Mouse (Mus musculus): ENCODE data around the gene Ppp1r9b. TPM values are rescaled to one million over a fixed set of nuclear protein-coding genes. Genes with fewer than 3 reads are reported as not detected.
A peak's percentile ranks its signal among the peaks of the same experiment; 100 is the strongest.

Ppp1r9b gene
- polyA plus RNA-seq, 1 experiment from 2014 or later, result 17.2 TPM

DNA sequence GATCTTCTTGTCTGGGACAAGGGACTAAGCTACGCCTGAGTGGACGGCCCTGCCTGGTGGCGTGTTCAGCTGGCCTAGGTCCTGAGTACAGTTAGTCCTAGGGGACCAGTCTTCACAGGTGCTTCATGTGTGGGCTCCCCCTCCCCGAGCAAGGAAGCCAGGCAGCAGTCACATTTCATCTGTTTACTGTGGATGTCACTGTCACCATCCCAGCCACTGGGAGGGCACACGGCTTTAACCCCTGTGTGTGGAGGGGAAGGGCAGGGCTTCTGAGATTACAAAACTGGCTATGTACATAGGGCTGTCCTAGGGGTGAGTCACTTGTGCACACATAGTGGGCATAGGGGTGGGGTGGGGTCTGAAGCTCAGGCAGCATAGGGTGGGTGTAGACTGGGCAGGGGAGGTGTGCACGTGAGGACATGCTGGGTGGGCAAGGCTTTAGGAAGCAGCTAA lies 35.3 kb downstream of the Ppp1r9b start:
- Histone ChIP-seq H3K9me3 (ENCODE audit: control insufficient read depth, low read length) (no peaks in the 10 kb centered on the region), H3K9ac (ENCODE audit: low read length) (no peak overlapping the region), H3K4me2 (ENCODE audit: low read depth, low read length, severe bottlenecking) (no peak overlapping the region), H3K27me3 (ENCODE audit: control insufficient read depth, insufficient read depth, low read length) (no peaks in the 10 kb centered on the region), H3K27ac (ENCODE audit: low read depth, low read length) (no peak overlapping the region), H3K4me1 (replicated peaks; ENCODE audit: control insufficient read depth, insufficient read depth, low read length) (no peaks in the 10 kb centered on the region), H3K36me3 (ENCODE audit: control insufficient read depth, insufficient read depth, low read length) (peaks cover 18% of the 10 kb centered on the region), H3K4me3 (ENCODE audit: low read depth, low read length) (no peak overlapping the region)
- DNase-seq (ENCODE audit: low spot score) (no peak), ATAC-seq (replicated peaks; ENCODE audit: low FRiP score) (no peak)
- 75% methylated on average over 6 of the region's 6 CpGs for WGBS

DNA sequence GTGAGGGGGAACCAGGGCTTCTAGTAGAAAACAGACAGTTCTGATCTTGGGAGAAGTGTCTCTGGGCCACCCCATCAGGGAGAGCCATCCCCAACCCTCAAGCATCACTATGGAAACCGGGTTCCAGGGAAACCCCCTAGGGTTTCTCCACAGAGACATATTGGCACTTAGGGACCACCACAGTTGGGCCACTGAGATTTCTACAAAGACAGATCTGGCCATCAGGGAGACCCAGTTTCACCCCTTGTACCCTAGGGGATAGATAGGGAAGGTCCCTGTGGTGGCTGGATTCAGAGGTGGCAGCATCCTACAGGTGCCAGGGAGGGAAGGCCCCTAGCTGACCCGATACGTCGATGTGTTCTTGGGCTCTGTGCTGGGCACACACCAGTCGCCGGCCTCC lies 36.0 kb downstream of the Ppp1r9b start:
- Histone ChIP-seq H3K9me3 (ENCODE audit: control insufficient read depth, low read length) (no peaks in the 10 kb centered on the region), H3K27ac (ENCODE audit: low read depth, low read length) (no peak overlapping the region), H3K4me3 (ENCODE audit: low read depth, low read length) (no peak overlapping the region), H3K27me3 (ENCODE audit: control insufficient read depth, insufficient read depth, low read length) (no peaks in the 10 kb centered on the region), H3K9ac (ENCODE audit: low read length) (no peak overlapping the region), H3K36me3 (ENCODE audit: control insufficient read depth, insufficient read depth, low read length) (peaks cover 14% of the 10 kb centered on the region), H3K4me2 (ENCODE audit: low read depth, low read length, severe bottlenecking) (no peak overlapping the region), H3K4me1 (replicated peaks; ENCODE audit: control insufficient read depth, insufficient read depth, low read length) (no peaks in the 10 kb centered on the region)
- DNase-seq (ENCODE audit: low spot score) (no peak), ATAC-seq (replicated peaks; ENCODE audit: low FRiP score) (no peak)
- WGBS, result 91% methylated on average over 6 of the region's 6 CpGs

DNA sequence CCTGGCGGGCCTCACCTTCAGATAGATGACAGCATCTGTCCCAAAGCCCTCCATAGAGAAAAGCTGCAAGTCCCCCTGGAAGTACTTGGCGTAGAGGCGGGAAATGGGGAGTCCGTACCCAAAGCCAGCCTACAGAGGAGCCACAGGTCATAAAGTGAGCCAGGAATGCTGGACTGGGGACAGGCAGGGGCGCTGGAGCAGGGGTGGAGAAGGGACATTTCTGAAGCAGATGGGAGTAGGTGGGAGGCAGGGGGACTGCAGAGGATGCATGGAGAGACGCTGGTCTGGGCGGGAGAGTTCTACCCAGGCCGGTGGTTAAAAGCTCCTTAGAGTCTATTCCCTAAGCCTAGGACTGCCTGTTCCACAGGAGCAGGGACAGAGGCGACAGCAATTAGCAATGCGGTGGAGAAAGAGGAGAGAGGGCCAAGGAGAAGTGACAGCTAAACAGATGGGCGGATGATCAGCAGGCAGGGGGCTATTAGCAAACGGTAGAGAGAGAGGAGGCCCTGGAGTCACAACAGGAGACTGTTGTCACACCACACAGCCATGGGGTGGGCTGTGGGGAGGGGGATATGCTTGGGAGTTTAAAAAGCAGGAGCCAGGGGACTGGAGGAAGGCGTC lies 37.1 kb downstream of the Ppp1r9b start:
- H3K36me3 ChIP-seq (ENCODE audit: control insufficient read depth, insufficient read depth, low read length), result peaks cover 9% of the 10 kb centered on the region; the same call in 1 of the 2 replicates
- H3K27ac ChIP-seq (ENCODE audit: low read depth, low read length), result no peak overlapping the region
- H3K9me3 ChIP-seq (ENCODE audit: control insufficient read depth, low read length), result no peaks in the 10 kb centered on the region
- no peak overlapping the region for H3K4me2 ChIP-seq (ENCODE audit: low read depth, low read length, severe bottlenecking)
- no peaks in the 10 kb centered on the region for H3K27me3 ChIP-seq (ENCODE audit: control insufficient read depth, insufficient read depth, low read length)
- no peaks in the 10 kb centered on the region for H3K4me1 ChIP-seq (replicated peaks; ENCODE audit: control insufficient read depth, insufficient read depth, low read length)
- DNase-seq (ENCODE audit: low spot score) (no peak), ATAC-seq (replicated peaks; ENCODE audit: low FRiP score) (no peak)
- H3K9ac ChIP-seq (ENCODE audit: low read length), result no peak overlapping the region
- WGBS, result 43% methylated on average over 13 of the region's 13 CpGs
- no peak overlapping the region for H3K4me3 ChIP-seq (ENCODE audit: low read depth, low read length)

DNA sequence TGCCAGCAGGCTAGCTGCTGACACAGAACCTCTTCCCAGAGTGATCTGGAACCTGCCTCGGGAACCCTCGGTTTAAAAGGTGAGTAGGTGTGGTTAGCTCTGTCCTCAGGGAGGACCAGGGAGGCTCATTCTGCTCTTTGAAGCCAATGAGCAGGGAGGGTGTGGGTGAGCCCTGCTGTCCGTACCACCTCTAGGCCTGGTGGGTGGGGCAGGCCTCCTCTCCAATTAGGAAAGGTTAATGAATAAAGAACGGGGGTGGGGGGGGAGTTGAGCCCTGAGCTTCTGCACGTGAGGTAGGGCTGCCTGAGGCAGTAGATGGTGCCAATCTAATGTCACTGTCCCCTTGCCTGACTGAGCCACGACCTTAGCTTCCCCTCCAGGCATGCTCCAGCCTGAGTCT lies 42.1 kb downstream of the Ppp1r9b start:
- Histone ChIP-seq H3K4me3 (ENCODE audit: low read depth, low read length) (no peak overlapping the region), H3K27ac (ENCODE audit: low read depth, low read length) (no peak overlapping the region), H3K9me3 (ENCODE audit: control insufficient read depth, low read length) (no peaks in the 10 kb centered on the region), H3K36me3 (ENCODE audit: control insufficient read depth, insufficient read depth, low read length) (no peaks in the 10 kb centered on the region), H3K4me1 (replicated peaks; ENCODE audit: control insufficient read depth, insufficient read depth, low read length) (no peaks in the 10 kb centered on the region), H3K4me2 (ENCODE audit: low read depth, low read length, severe bottlenecking) (no peak overlapping the region), H3K27me3 (ENCODE audit: control insufficient read depth, insufficient read depth, low read length) (no peaks in the 10 kb centered on the region), H3K9ac (ENCODE audit: low read length) (no peak overlapping the region)
- ATAC-seq (replicated peaks; ENCODE audit: low FRiP score), result no peak
- no peak for DNase-seq (ENCODE audit: low spot score)
- 39% methylated on average over 6 of the region's 6 CpGs for WGBS

DNA sequence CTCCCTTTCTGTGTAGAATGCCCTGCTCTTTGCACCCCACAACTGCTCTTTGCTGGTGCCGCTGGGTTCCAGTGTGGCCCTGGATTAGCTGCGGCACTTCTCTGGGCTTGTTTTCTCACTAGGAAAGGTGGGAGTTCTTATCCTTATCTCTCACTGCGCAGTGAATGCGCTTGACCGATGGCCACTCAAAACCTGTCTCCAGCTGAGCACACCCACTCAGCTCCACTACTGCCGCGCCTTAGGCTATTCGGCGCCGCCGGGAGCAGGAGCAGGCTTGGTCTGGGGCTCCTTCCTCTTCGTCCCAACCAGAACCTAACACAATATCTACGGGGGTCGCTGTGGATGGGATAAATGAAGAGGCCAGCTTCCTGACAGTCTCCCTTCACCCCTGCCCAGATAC lies 42.8 kb downstream of the Ppp1r9b start:
- Histone ChIP-seq H3K9me3 (ENCODE audit: control insufficient read depth, low read length) (no peaks in the 10 kb centered on the region), H3K4me1 (replicated peaks; ENCODE audit: control insufficient read depth, insufficient read depth, low read length) (no peaks in the 10 kb centered on the region), H3K27me3 (ENCODE audit: control insufficient read depth, insufficient read depth, low read length) (no peaks in the 10 kb centered on the region), H3K4me3 (ENCODE audit: low read depth, low read length) (no peak overlapping the region), H3K36me3 (ENCODE audit: control insufficient read depth, insufficient read depth, low read length) (no peaks in the 10 kb centered on the region), H3K4me2 (ENCODE audit: low read depth, low read length, severe bottlenecking) (no peak overlapping the region), H3K27ac (ENCODE audit: low read depth, low read length) (no peak overlapping the region), H3K9ac (ENCODE audit: low read length) (no peak overlapping the region)
- 81% methylated on average over 14 of the region's 14 CpGs for WGBS
- peak; percentile 48 for DNase-seq (ENCODE audit: low spot score)
- ATAC-seq (replicated peaks; ENCODE audit: low FRiP score), result no peak

DNA sequence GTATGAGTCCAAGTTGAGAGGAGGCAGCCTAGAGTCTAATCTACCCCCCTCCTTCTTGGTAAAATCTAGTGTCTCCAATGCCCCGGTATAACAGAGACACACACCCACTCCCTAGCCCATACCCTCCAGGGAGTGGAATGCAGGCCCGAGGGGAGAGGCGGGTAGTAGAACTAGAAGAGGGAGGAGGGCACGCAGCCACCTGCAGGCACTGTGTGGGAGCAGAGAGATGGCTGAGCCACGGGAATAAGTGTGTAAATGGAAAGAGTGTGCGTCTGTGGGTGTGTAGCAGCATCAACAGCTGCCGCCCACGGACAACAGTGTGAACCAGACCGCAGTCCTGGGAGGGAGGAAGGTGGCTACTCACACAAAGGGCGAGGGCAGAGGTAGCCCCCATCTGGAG lies 44.1 kb downstream of the Ppp1r9b start:
- H3K4me2 ChIP-seq (ENCODE audit: low read depth, low read length, severe bottlenecking), result no peak overlapping the region
- H3K36me3 ChIP-seq (ENCODE audit: control insufficient read depth, insufficient read depth, low read length), result no peaks in the 10 kb centered on the region
- H3K27me3 ChIP-seq (ENCODE audit: control insufficient read depth, insufficient read depth, low read length), result no peaks in the 10 kb centered on the region
- ATAC-seq (replicated peaks; ENCODE audit: low FRiP score) (no peak), DNase-seq (ENCODE audit: low spot score) (no peak)
- H3K27ac ChIP-seq (ENCODE audit: low read depth, low read length), result no peak overlapping the region
- H3K4me3 ChIP-seq (ENCODE audit: low read depth, low read length), result no peak overlapping the region
- no peaks in the 10 kb centered on the region for H3K4me1 ChIP-seq (replicated peaks; ENCODE audit: control insufficient read depth, insufficient read depth, low read length)
- no peak overlapping the region for H3K9ac ChIP-seq (ENCODE audit: low read length)
- WGBS, result 75% methylated on average over 10 of the region's 10 CpGs
- no peaks in the 10 kb centered on the region for H3K9me3 ChIP-seq (ENCODE audit: control insufficient read depth, low read length)

DNA sequence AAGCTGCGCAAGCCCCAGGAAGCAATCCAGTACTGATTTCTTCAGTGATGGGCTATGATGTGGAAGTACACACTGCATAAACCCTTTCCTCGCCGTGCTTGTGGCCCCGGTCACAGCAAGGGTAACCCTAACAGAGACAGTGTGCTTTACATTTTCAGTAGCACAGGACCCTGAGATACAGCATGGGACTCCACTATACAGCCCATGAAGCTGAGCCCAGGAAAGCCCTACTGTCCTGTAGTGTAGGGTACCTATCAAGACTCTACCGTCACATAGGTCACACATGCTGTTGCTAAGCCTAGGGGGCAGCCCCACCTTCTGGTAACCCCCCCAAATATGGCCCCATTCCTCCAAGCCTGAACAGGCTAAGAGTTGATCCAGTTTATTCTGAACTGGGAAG lies 45.7 kb downstream of the Ppp1r9b start:
- Histone ChIP-seq H3K4me2 (ENCODE audit: low read depth, low read length, severe bottlenecking) (no peak overlapping the region), H3K4me3 (ENCODE audit: low read depth, low read length) (no peak overlapping the region), H3K9ac (ENCODE audit: low read length) (no peak overlapping the region), H3K36me3 (ENCODE audit: control insufficient read depth, insufficient read depth, low read length) (no peaks in the 10 kb centered on the region), H3K27ac (ENCODE audit: low read depth, low read length) (no peak overlapping the region), H3K27me3 (ENCODE audit: control insufficient read depth, insufficient read depth, low read length) (no peaks in the 10 kb centered on the region), H3K4me1 (replicated peaks; ENCODE audit: control insufficient read depth, insufficient read depth, low read length) (peaks cover 3% of the 10 kb centered on the region; the same call in 1 of the 2 replicates), H3K9me3 (ENCODE audit: control insufficient read depth, low read length) (no peaks in the 10 kb centered on the region)
- DNase-seq (ENCODE audit: low spot score) (no peak), ATAC-seq (replicated peaks; ENCODE audit: low FRiP score) (no peak)
- 98% methylated on average over 5 of the region's 5 CpGs for WGBS

DNA sequence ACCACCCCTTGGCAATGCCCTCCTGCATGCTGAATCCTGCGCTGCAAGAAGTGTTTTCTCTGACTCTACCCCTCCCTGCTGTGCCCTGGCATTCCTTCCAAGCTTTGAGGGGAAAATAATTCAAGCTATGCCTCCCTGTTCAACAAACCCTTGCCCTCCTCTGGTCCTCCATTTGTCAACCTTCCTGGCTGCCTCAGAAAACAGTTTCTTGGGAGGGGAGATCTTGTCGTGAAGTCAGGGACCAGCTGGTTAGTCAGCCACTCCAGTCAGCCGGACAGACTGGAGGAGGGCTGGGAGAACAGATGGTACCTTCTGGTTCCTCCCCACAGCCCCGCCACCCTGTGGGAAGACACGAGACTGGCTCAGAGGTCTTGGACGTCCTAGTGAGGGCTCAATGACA lies 46.5 kb downstream of the Ppp1r9b start:
- 74% methylated on average over 6 of the region's 6 CpGs for WGBS
- Histone ChIP-seq H3K4me2 (ENCODE audit: low read depth, low read length, severe bottlenecking) (no peak overlapping the region), H3K9ac (ENCODE audit: low read length) (no peak overlapping the region), H3K27ac (ENCODE audit: low read depth, low read length) (no peak overlapping the region), H3K4me1 (replicated peaks; ENCODE audit: control insufficient read depth, insufficient read depth, low read length) (peaks cover 5% of the 10 kb centered on the region; the same call in 1 of the 2 replicates), H3K4me3 (ENCODE audit: low read depth, low read length) (no peak overlapping the region), H3K36me3 (ENCODE audit: control insufficient read depth, insufficient read depth, low read length) (no peaks in the 10 kb centered on the region), H3K9me3 (ENCODE audit: control insufficient read depth, low read length) (no peaks in the 10 kb centered on the region), H3K27me3 (ENCODE audit: control insufficient read depth, insufficient read depth, low read length) (no peaks in the 10 kb centered on the region)
- no peak for DNase-seq (ENCODE audit: low spot score)
- ATAC-seq (replicated peaks; ENCODE audit: low FRiP score), result no peak

DNA sequence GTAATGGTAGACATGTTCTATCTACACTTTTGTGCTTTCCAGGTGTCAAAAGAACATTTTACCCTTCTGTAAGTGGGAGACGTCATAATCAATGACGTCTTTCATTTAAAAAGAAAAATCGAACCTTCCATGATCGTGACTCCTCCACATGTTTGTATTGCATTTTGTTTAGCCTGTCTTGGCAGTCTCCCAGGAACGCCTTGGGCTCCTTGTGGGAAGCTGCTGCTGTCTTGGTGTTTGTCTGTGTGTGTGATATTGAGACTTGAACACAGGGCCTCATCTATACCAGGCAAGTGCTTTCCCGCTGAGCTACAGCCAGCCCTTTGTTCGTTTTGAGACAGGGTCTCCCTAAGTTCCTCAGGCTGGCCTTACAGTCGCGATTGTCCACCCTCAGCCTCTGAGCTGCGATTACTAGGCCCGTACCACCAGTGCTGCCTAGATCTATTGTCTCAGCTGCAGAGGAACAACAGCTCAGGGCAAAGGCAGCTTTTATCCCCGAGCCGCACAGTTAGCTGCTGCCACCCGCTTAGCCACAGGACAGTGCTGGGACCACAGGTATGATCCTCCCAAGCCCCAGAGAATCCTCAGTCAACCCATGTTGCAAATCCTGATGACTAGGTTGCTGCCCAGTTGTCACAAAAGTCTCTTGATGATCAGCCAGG lies 47.5 kb downstream of the Ppp1r9b start:
- Histone ChIP-seq H3K4me3 (ENCODE audit: low read depth, low read length) (no peak overlapping the region), H3K27me3 (ENCODE audit: control insufficient read depth, insufficient read depth, low read length) (no peaks in the 10 kb centered on the region), H3K9ac (ENCODE audit: low read length) (no peak overlapping the region), H3K36me3 (ENCODE audit: control insufficient read depth, insufficient read depth, low read length) (no peaks in the 10 kb centered on the region), H3K9me3 (ENCODE audit: control insufficient read depth, low read length) (no peaks in the 10 kb centered on the region), H3K4me1 (replicated peaks; ENCODE audit: control insufficient read depth, insufficient read depth, low read length) (peaks cover 5% of the 10 kb centered on the region; the same call in 1 of the 2 replicates), H3K27ac (ENCODE audit: low read depth, low read length) (no peak overlapping the region), H3K4me2 (ENCODE audit: low read depth, low read length, severe bottlenecking) (no peak overlapping the region)
- WGBS, result 68% methylated on average over 14 of the region's 14 CpGs
- ATAC-seq (replicated peaks; ENCODE audit: low FRiP score) (no peak), DNase-seq (ENCODE audit: low spot score) (no peak)
